Mouse (Mus musculus) kidney, embryonic 16.5 days (tissue): ENCODE data around the gene Nudt19. TPM values are rescaled to one million over a fixed set of nuclear protein-coding genes. Genes with fewer than 3 reads are reported as not detected.
"Not testable (repeated sequence)": the region's sequence is repeated elsewhere in the genome, so short reads cannot be mapped to it uniquely, and the experiment has no call there.

Experiments used
- ATAC-seq: fragments of 200-750 bp; cut with Nextera tagmentation; 2 replicates; pipeline ENCODE4 v1.8.0; 2017; ENCODE audit warnings: moderate TSS enrichment; ENCODE audit not compliant: low FRiP score, low TSS enrichment
- H3K27ac ChIP-seq: fragments of 300-500 bp; sonication (generic); 2 replicates; pipeline ENCODE4 v1.5.1; 2014; ENCODE audit warnings: low read length
- H3K27me3 ChIP-seq: fragments of 300-500 bp; sonication (generic); 2 replicates; pipeline ENCODE4 v1.6.1; 2014; ENCODE audit warnings: low read length, control low read depth, mixed read lengths; ENCODE audit not compliant: insufficient read depth
- H3K36me3 ChIP-seq: fragments of 300-500 bp; sonication (generic); 2 replicates; pipeline ENCODE4 v1.6.1; 2014; ENCODE audit warnings: low read length, control low read depth, mixed read lengths; ENCODE audit not compliant: insufficient read depth
- H3K4me1 ChIP-seq: fragments of 300-500 bp; sonication (generic); 2 replicates; pipeline ENCODE4 v1.6.1; 2014; ENCODE audit warnings: low read length, control low read depth, mixed read lengths; ENCODE audit not compliant: insufficient read depth
- H3K4me2 ChIP-seq: fragments of 300-500 bp; sonication (generic); replicated peaks from 2 replicates; pipeline ENCODE4 v1.6.1; 2014; ENCODE audit warnings: low read depth, low read length
- H3K4me3 ChIP-seq: fragments of 300-500 bp; sonication (generic); 2 replicates; pipeline ENCODE4 v1.5.1; 2014; ENCODE audit warnings: mild to moderate bottlenecking, low read length
- H3K9ac ChIP-seq: fragments of 300-500 bp; sonication (generic); replicated peaks from 2 replicates; pipeline ENCODE4 v1.6.1; 2014; ENCODE audit warnings: low read length
- H3K9me3 ChIP-seq: fragments of 300-500 bp; sonication (generic); 2 replicates; pipeline ENCODE4 v1.6.1; 2016; ENCODE audit warnings: low read length, control low read depth
- WGBS: fragments of 180-500 bp; shearing (Covaris S2); extraction: QIAGEN DNeasy Blood & Tissue Kit; methylation state at CpG from one replicate; pipeline ENCODE4 v1.1.7; 2014; 5-methylcytosine and 5-hydroxymethylcytosine counted together
- polyA plus RNA-seq: library from polyadenylated mRNA; unstranded; fragments of >200 nt; fragmentation: Nextera tagmentation; extraction: Ambion mirVana; gene quantifications from 2 replicates; pipeline ENCODE4 v1.2.1, GENCODE M21; 2015

Gene Nudt19
- polyA plus RNA-seq, 1 experiment from 2014 or later: 88.9 TPM

DNA sequence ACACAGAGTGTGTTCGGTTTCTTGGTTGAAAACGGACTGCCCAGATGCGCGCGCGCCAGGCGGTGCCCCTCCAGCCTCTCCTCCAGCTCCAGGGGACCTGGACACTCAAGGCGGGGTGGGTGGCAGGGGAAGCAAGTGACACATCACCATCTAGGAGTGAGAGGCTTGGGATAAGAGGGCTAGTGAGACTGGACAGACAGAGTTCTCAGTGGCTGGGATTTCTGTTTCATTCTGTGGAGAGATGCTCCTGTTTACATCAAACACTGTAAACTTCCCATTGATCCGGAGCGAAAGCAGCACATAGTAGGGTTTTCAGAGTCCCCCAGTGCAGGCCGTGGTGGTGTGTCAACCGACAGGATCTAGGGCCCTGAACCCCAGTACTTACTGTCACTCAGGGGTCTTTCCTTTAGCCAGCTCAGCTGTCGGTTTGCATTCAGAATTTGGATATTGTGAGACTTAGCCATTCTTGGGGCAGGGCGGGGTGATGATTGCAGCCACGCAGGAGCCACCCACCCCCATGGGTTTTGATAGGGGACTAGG is 30.9 kb upstream of the Nudt19 start:
- Histone ChIP-seq H3K9ac (peak overlapping the region; percentile 86), H3K4me2 (peak overlapping the region; percentile 100), H3K27ac (no peak overlapping the region), H3K4me1 (peaks cover 23% of the 10 kb centered on the region), H3K4me3 (peak overlapping the region; percentile 92), H3K9me3 (no peaks in the 10 kb centered on the region; the same call in 1 of the 2 replicates), H3K27me3 (peaks cover 31% of the 10 kb centered on the region), H3K36me3 (peaks cover 4% of the 10 kb centered on the region)
- no peak for ATAC-seq
- 22% methylated on average over 15 of the region's 15 CpGs for WGBS

DNA sequence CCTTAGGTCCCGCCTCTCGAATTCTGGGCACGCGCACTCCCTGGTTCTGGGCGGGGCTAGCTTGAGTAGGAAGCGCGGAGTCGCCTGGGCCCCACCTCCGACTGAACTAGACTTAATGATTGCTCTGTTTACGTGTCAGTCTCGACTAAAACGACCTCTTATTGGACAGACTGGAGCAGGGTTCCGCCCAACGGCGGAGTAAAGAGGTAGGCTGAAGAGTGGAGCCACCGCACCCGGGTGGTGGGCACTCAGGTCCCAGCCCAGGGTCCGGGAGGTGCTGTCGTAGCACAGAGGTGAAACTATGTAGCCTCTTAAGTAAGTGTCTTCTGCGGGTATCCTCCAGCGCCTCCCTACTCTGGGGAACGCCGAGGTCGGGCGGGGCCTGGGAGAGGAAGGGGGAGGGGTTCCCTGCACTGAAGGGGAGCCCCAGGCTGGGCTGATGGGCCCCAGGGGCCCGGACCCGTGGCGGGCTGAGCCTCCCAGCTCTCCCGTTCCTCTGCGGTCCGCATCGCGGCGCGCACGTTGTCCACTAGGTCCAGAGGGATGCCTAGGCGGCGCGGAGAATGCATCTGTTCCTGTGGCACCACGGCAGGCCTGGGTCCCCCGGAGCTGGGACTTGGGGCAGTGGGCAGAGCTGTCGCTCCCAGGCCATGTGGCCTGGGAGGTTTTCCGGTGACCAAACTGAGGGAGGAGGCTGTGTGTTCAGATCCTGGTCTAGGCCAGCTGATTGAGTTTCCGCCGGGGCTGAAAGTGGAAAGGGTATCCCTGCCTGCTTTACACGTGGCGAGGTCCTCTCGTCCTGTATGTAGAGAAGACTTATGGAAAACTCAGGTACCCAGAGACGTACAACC is 30.2 kb upstream of the Nudt19 start, which contains the start of gene Ankrd27:
Gene Ankrd27 (plus strand): TSS at position 190 of the 851 bp plus-strand sequence.
- H3K27ac ChIP-seq: peak within 1 kb of the TSS; percentile 81
- peak within 1 kb of the TSS; percentile 100 for H3K4me2 ChIP-seq
- H3K4me1 ChIP-seq: peaks cover 23% of the 10 kb centered on the region
- H3K9me3 ChIP-seq: no peaks in the 10 kb centered on the region; the same call in 1 of the 2 replicates
- H3K9ac ChIP-seq: peak within 1 kb of the TSS; percentile 86
- peak within 1 kb of the TSS; percentile 92 for H3K4me3 ChIP-seq
- peak; percentile 99 for ATAC-seq
- H3K27me3 ChIP-seq: peaks cover 31% of the 10 kb centered on the region
- no peaks in the 10 kb centered on the region for H3K36me3 ChIP-seq
- WGBS: under 1% methylated on average over 49 of the region's 49 CpGs

DNA sequence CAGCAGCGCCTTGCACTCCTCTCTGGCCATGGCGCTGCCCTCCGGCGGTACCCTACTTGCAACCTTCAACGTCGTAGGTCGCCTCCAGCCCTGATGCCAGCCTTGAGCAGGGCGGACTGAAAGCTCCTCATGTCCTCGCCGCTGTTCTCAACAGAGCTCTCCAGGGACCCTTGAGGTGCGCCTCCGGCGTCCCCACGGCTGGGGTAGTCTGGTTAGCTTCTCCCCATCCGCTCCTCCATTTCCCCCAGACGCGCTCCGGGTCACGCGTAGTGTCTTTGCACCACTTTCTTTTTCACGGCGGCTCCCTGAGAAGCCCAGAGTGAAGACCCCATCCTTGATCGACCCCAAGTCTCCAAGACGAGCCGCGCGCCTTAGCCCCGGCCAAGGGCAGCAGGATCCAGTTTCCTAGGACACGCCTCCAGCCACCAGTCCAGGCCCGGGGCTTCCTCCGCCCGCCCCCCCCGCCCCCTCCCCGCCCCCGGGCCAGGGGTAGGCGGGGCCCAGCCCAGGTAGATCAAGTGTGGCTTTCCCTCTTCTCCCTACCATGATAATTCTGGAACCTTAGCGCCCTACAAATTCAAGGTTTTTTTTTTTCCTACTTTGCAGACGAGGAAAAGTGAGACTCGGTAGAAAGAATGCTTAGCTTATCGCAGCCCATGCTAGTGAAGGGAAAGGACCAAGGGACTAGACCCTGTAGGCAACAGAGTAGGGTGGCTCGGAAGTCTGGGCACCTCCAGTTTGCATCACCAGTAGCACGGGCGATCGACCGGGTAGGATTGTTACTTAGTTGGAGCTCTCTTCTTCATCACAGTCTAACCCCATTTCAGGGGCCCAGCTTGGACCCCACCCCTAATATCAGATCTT is 29.3 kb upstream of the Nudt19 start, which contains the start of gene Rgs9bp:
Gene Rgs9bp (minus strand): TSS at position 392 of the 864 bp plus-strand sequence.
- Histone ChIP-seq H3K9ac (peak within 1 kb of the TSS; percentile 86), H3K9me3 (no peaks in the 10 kb centered on the region; the same call in 1 of the 2 replicates), H3K4me3 (peak within 1 kb of the TSS; percentile 92), H3K4me1 (peaks cover 23% of the 10 kb centered on the region), H3K27ac (peak within 1 kb of the TSS; percentile 81), H3K36me3 (no peaks in the 10 kb centered on the region), H3K27me3 (peaks cover 31% of the 10 kb centered on the region), H3K4me2 (peak within 1 kb of the TSS; percentile 100)
- ATAC-seq: peak; percentile 84
- under 1% methylated on average over 44 of the region's 45 CpGs for WGBS

DNA sequence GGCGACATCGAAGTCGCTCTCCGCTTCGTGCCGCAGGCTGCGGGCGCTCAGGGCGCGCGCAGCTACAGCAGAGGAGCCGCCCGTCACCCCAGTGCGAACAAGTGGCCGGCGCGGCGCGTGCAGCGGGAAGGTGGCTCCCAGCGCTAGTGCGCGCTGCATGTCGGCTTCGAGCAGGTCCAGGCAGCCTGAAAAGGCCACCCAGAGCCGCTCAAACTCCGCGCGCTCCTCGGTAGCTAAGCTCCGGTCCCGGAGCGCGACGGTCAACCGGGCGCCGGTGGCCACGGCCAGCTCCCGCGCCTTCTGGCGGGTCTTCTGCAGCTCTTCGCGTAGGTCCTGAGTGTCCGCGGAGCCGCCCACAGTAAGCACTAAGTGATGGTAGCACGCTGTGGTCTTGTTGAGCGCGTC is 28.7 kb upstream of the Nudt19 start:
- Histone ChIP-seq H3K4me1 (peaks cover 23% of the 10 kb centered on the region), H3K9ac (peak overlapping the region; percentile 65), H3K9me3 (no peaks in the 10 kb centered on the region; the same call in 1 of the 2 replicates), H3K4me2 (peak overlapping the region; percentile 100), H3K4me3 (peak overlapping the region; percentile 92), H3K27me3 (peaks cover 31% of the 10 kb centered on the region), H3K27ac (no peak overlapping the region), H3K36me3 (no peaks in the 10 kb centered on the region)
- no peak for ATAC-seq
- WGBS: under 1% methylated on average over 50 of the region's 50 CpGs

DNA sequence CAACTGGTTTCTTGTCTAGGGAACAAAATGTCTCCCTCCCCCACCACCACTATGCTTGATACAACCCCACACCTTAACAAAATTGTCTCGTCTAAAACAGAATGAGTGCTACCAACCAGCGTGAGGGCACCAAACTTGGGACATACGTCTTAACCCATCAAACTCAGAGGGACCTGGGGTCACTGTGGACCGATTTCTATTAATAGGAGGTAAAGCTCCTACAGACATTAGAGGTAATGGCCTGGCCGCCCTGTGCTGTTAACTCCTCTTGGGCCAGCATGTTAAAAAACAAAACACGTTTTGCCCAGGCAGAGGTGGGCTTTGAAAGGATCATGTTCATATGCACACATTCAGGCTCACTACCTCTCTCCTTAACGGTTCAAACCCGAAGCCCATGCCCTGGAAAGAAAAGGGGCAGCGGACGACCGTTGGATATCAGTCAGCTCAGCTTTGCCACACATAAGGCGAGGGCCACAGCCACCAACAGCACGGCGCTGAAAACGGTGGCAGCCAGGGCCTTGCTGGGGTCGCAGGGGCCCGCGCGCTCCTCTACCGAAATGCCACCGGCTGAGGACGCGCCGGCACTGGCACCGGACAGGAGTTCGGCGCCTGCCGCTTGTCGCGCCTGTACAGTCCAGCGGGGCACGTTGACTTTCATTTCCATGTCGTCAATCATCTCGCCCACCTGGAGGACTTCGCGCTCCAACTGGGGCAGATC is 28.1 kb upstream of the Nudt19 start:
- WGBS: 5% methylated on average over 36 of the region's 36 CpGs
- H3K4me1 ChIP-seq: peaks cover 23% of the 10 kb centered on the region
- H3K9ac ChIP-seq: peak overlapping the region; percentile 65; the same call in 1 of the 2 replicates
- no peaks in the 10 kb centered on the region; the same call in 1 of the 2 replicates for H3K9me3 ChIP-seq
- peak overlapping the region; percentile 100 for H3K4me2 ChIP-seq
- no peaks in the 10 kb centered on the region for H3K36me3 ChIP-seq
- H3K27ac ChIP-seq: no peak overlapping the region
- no peak for ATAC-seq
- H3K4me3 ChIP-seq: peak overlapping the region; percentile 92
- H3K27me3 ChIP-seq: peaks cover 31% of the 10 kb centered on the region

DNA sequence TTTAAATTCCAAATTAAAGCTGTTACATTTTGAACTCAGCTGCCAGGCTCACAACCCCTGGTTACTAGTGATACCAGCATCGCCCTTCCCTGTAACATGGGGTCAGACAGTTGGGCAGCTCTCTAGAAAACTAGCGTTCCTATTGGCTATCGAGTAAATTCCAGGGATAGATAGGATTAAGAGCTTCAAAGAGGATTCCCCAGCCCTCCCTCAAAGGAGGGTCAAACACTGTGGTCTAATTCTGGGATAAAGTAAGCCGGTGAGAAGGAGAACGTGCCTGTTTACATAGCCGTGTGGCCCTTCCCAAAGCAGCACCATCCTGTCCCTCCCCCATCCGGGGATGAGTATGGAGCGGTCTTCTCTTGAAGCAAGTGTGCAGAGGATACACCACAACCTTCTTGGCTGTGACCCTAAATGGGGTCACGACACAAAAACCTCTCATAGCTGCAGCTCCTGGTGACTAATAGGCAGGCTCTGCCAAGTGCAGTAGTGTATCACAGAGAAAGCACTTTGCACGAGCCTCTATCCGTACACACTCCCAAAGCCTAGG is 27.4 kb upstream of the Nudt19 start:
- peaks cover 19% of the 10 kb centered on the region for H3K4me1 ChIP-seq
- ATAC-seq: no peak
- no peak overlapping the region for H3K4me2 ChIP-seq
- H3K36me3 ChIP-seq: no peaks in the 10 kb centered on the region
- H3K9ac ChIP-seq: no peak overlapping the region
- no peak overlapping the region for H3K27ac ChIP-seq
- H3K9me3 ChIP-seq: no peaks in the 10 kb centered on the region; the same call in 1 of the 2 replicates
- no peak overlapping the region for H3K4me3 ChIP-seq
- peaks cover 31% of the 10 kb centered on the region for H3K27me3 ChIP-seq
- 23% methylated on average over 11 of the region's 11 CpGs for WGBS

DNA sequence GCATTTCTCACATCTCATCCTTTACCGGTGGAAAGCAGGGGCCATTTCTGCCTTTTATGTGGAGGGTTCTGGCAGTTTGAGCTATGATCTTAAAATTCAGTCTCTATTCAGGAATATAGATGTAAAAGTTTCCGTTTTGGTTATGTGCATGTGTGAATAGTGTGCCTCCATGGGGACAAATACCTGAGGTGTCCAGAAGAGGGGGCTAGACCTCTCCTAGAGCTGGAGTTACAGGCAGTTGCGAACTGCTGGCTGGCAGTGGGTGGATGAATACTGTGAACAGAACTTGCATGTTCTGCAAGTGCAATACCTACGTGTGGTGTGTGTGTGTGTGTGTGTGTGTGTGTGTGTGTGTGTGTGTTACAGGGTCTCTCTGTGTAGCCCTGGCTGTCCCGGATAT is 26.6 kb upstream of the Nudt19 start:
- no peak overlapping the region for H3K9ac ChIP-seq
- H3K4me2 ChIP-seq: no peak overlapping the region
- peaks cover 18% of the 10 kb centered on the region for H3K4me1 ChIP-seq
- peaks cover 31% of the 10 kb centered on the region for H3K27me3 ChIP-seq
- H3K36me3 ChIP-seq: no peaks in the 10 kb centered on the region
- no peak overlapping the region for H3K27ac ChIP-seq
- no peaks in the 10 kb centered on the region; the same call in 1 of the 2 replicates for H3K9me3 ChIP-seq
- no peak overlapping the region for H3K4me3 ChIP-seq
- no peak for ATAC-seq
- WGBS: 81% methylated on average over 5 of the region's 5 CpGs

DNA sequence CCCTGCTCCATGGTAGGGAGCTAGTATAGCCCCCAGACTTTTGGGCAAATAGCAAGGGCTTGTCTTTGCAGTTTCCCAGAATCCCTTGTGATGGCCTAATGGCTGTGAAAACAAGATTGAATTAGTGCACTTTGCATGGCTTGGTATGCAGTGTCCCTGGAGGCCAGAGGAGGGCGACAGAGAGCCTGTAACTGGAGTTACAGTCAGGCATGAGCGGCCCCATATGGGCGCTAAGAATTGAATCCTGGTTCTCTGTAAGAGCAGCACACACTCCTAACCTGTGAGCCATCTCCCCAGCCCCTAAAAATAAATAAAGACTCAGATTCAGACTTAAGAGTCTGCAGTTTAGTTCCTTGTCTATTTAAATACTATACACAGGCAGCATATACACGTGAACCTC is 23.7 kb upstream of the Nudt19 start:
- Histone ChIP-seq H3K4me3 (no peak overlapping the region), H3K4me1 (peaks cover 7% of the 10 kb centered on the region), H3K27me3 (peaks cover 28% of the 10 kb centered on the region), H3K9ac (no peak overlapping the region), H3K27ac (no peak overlapping the region), H3K36me3 (no peaks in the 10 kb centered on the region), H3K4me2 (no peak overlapping the region), H3K9me3 (no peaks in the 10 kb centered on the region; the same call in 1 of the 2 replicates)
- ATAC-seq: no peak
- WGBS: 42% methylated on average over 4 of the region's 4 CpGs

DNA sequence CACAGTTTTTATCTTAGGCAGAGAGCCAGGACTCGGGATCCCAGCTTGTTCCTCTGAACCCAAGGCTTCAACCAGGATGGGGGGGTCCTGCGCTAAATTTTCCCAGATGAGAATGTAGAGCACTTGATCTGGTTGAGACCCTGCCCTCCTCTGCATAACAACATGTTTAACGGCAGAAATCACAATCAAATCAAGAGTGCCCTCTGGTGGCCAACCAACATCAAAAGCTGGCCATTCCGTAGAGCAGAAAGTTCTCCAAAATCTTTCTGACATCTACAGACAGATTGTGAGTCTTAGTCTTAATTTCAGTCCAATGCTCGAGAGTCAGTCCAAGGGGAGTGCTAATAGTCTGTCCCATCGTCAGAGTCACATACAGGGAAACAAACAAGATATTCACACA is 14.8 kb upstream of the Nudt19 start:
- not testable (repeated sequence) for H3K27me3 ChIP-seq, ATAC-seq, H3K9ac ChIP-seq, H3K4me2 ChIP-seq, H3K36me3 ChIP-seq, H3K9me3 ChIP-seq, H3K27ac ChIP-seq, H3K4me3 ChIP-seq, H3K4me1 ChIP-seq
- 26% methylated on average over 6 of the region's 6 CpGs for WGBS
